Mouse (Mus musculus): ENCODE data around the gene Polr3a. TPM values are rescaled to one million over a fixed set of nuclear protein-coding genes. Genes with fewer than 3 reads are reported as not detected.

Gene Polr3a
- 11.4 and 12.7 TPM in 2 replicates for polyA plus RNA-seq (2012; rRNA removed)

DNA sequence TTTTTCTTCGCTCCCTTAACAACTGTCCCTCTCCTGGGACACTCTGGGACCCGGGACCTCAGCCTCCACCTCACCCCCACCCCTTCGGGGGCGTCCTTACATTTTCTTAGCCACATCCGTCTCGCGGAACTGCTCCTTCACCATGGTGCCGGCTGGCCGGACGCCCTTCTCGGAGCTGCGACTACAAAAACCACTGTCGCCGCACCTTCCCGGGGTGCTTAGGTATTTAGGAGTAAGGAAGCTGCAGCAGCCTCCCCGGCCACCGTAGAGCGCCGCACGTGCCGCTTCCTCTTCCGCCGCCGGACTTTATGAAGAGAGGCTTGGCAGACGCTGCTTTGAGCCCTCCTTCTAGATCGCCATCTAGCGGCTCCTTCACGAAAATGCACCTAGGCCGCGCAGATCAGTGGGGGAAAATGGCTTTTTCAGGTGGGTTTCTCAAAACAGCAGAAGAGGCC lies at the start of gene Polr3a, which contains the start of gene Rps24:
Gene Polr3a (minus strand): TSS at position 286 of the 455 bp plus-strand sequence.
Gene Rps24 (plus strand): TSS at position 353 of the 455 bp plus-strand sequence.
- peak; percentile 77 for DNase-seq (ENCODE audit: low spot score)

- DNase-seq (ENCODE audit: low spot score) = no peak
Observed at GRCm38 (mm10) chr14:24534865-24535545, 48.1 kb upstream of the Polr3a start.

- no peak for DNase-seq (ENCODE audit: low spot score)
Observed at GRCm38 (mm10) chr14:24530228-24530627, 43.4 kb upstream of the Polr3a start.

DNA sequence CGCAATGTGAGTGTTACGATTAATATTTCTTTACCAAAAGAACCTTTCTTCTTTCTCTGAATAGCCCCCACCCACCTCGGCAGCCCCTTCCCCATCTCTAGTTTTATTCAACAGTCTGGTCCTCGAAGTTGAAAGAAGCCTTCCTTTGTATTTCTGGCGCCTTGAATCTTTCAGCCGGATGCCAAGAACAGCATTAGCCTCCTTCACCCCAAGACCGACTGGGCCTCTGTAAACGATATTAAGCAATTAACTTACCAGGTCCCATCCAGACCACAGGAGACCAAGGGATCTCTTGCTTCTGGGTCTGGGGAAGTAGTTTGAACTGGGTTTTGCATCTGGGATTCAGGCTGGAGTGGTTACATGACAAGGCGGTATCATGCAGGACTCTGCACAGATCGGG lies 39.6 kb upstream of the Polr3a start:
- DNase-seq (ENCODE audit: low spot score) = no peak

DNA sequence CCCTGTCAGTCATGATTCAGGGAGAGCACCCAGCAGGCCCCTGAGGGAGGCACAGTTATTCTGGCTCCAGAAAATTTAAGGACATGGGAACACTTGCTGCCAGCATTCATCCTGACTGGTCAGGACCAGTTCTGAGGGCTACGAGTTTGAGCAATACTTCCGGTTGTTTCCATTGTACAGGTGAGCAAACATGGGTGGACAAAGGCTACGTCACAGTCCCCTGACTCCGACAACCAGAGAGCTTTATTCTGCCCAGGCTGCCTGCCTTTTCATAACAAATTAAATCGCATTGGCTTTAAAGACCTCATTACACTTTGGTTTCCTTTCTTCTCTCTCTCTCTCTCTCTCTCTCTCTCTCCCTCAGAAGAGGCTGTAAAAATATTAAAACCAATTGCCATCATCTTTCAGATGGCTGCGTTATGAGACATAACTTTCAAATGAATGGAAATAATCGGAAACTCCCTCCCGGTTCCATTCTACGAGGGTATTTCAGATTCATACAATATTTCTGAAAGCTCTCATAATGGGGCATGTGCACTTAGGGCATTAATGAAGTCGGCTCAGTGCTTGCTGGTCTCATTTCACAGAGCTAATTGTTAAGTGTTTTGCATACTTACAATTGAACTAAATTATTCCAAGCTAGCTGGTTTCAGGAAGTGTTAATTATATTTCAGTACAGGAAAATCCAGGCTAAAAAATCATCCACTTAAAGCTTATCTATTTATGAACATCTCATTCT lies 39.0 kb upstream of the Polr3a start:
- no peak for DNase-seq (ENCODE audit: low spot score)

- no peak for DNase-seq (ENCODE audit: low spot score)
Observed at GRCm38 (mm10) chr14:24525137-24525536, 38.3 kb upstream of the Polr3a start.

DNA sequence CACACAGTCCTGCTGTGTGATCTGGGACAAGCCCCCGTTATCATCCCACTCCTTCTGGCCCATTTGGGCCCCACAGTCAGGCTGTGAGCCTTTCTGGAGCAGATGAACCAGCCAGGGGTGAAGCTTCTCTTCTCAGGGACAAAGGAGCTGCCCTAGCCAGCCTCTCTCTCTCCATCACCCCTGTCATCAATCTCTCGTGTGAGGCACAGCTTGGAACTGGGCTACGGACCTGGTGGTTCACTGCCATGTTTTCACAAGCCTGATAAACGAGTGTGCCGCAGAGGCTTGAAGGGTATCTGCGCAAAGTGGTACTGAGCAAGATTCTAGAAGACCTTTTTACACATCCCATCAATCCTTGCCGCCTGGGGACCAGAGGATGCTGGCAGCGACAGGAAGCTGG lies 34.7 kb upstream of the Polr3a start:
- DNase-seq (ENCODE audit: low spot score) = no peak

- DNase-seq (ENCODE audit: low spot score) = no peak
Observed at GRCm38 (mm10) chr14:24512527-24513161, 25.8 kb upstream of the Polr3a start.

- DNase-seq (ENCODE audit: low spot score) = no peak
Observed at GRCm38 (mm10) chr14:24510679-24511078, 23.8 kb upstream of the Polr3a start.

DNA sequence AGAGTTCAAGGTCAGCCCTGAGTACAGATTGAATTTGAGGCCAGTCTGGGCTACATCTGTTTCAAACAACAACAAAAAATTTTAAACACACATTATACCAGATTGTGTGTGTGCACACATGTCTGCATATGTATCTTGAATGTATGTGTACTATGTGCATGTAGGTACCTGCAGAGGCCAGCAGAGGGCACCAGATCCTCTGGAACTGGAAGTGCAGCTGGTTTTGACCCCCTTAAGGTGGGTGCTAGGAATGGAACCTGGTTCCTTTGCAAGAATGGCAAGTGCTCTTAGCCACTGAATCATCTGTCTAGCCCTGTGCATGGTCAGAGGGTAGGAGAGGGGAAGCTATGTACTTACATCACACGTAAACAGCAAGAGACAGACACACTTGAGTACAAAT lies 23.4 kb upstream of the Polr3a start:
- DNase-seq (ENCODE audit: low spot score) = no peak

GRCm38 (mm10) chr14:24509557-24509956 lies 22.7 kb upstream of the Polr3a start:
- no peak for DNase-seq (ENCODE audit: low spot score)

- DNase-seq (ENCODE audit: low spot score) = no peak
Observed at GRCm38 (mm10) chr14:24508070-24508773, 21.4 kb upstream of the Polr3a start.

DNA sequence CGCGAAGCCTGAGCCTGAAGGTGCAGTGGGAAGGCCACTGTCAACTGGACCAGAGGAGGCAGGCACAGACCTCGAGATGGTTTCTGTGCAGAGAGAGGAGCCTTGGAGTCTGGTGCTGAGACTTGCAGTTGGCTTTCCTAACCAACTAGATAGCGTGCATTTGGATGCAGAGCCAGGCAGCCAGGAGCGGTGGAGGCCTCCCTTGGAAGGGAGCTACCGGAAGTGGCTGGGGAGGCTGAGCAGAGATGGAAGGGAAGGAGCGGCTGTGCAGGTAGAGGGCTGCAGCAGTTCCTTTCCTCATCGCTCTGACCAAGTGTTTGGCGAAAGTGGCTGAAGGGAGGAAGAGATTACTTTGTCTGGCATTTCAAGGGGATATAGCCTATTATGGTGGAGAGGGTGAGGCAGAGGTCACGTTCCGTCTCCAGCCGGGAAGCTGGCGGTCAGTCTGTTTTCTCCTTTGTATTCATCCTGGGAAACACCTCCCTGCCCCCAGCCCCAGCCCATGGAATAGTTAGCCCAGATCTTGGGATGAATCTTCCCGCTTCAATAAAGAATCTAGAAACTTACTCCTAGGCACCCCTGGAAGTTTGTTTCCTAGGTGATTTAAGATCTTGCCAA lies 20.7 kb upstream of the Polr3a start:
- DNase-seq (ENCODE audit: low spot score) = no peak

- DNase-seq (ENCODE audit: low spot score) = no peak
Observed at GRCm38 (mm10) chr14:24501256-24501655, 14.4 kb upstream of the Polr3a start.

DNA sequence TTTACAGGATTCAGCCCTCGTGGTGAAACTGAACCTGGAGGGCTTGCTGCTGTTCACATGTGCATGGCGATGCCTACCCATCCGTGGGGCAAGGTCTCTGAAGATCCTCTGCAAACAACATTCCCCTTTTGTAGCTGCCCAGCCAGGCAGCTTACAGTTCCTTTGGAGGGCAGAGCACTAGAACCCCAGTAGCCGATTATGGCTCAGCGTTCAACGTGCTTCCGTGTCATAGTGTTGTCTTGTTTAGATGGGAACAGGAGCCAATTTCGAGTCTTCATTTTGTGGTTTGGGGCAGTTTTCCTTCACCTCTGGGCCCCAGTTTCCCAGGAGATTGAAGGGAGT lies 14.0 kb upstream of the Polr3a start:
- DNase-seq (ENCODE audit: low spot score) = no peak

DNA sequence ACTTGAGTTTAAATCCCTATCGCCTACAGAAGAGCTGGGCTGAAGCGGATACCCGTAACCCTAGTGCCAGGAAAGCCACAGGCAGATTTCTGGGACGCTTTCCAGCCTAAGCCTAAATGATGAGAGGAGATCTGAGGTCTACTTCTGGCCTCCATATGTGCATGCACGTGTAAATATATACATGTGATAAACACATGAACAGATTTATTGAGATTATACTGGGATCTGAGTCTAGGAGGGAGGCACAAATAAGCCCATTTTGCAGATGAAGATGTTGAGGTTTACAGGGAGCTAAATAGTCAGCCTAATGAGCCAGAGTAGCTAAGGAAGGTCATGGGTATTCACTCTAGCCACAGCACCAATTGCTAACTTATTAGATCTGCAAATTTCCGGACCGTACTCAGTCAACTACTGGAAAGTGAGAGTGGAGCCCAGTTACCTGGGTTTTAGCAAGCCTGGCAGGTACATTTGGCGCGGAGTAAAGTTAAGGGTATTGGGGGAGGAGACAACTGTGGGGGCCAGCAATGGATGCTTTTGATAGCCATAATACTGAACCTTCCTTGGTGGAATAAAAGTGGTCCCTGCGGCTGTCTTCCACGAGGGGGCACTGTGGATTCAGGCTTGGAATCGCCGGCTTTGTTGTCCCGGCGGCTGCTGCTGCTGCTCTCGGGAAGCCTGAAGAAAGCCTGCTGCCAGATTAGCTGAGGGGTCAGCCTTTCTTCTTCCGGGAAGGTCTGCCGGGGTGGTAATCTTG lies 13.4 kb upstream of the Polr3a start:
- DNase-seq (ENCODE audit: low spot score) = peak; percentile 64

GRCm38 (mm10) chr14:24499478-24499877 lies 12.6 kb upstream of the Polr3a start:
- DNase-seq (ENCODE audit: low spot score) = no peak

GRCm38 (mm10) chr14:24498561-24499255 lies 11.8 kb upstream of the Polr3a start:
- DNase-seq (ENCODE audit: low spot score) = no peak

- no peak for DNase-seq (ENCODE audit: low spot score)
Observed at GRCm38 (mm10) chr14:24497443-24497842, 10.6 kb upstream of the Polr3a start.

- no peak for DNase-seq (ENCODE audit: low spot score)
Observed at GRCm38 (mm10) chr14:24496507-24496906, 9.6 kb upstream of the Polr3a start.

All from urinary bladder, adult 2 months (tissue).